Mouse (Mus musculus) kidney, adult 18-20 months (tissue): ENCODE data around the gene Mrgprh.

Experiments used
- DNase-seq: peaks from one replicate; pipeline ENCODE4 v3.0.0; 2021

Gene Mrgprh

GRCm38 (mm10) chr17:12875734-12876133 is at the start of gene Mrgprh:
TSS of gene Mrgprh (plus strand) at chr17:12876034.
- no peak for DNase-seq

GRCm38 (mm10) chr17:12830351-12830750 is 45.5 kb upstream of the Mrgprh start:
- DNase-seq: no peak

- no peak for DNase-seq
These were observed 43.6 kb upstream of the Mrgprh start for GRCm38 (mm10) chr17:12832231-12832630.

- DNase-seq: no peak
These were observed 43.2 kb upstream of the Mrgprh start for GRCm38 (mm10) chr17:12832657-12833056.

GRCm38 (mm10) chr17:12834317-12834716 is 41.5 kb upstream of the Mrgprh start:
- DNase-seq: peak; percentile 23

- no peak for DNase-seq
These were observed 41.0 kb upstream of the Mrgprh start for GRCm38 (mm10) chr17:12834826-12835225.

- DNase-seq: no peak
These were observed 40.1 kb upstream of the Mrgprh start for GRCm38 (mm10) chr17:12835738-12836137.

- no peak for DNase-seq
These were observed 36.2 kb upstream of the Mrgprh start for GRCm38 (mm10) chr17:12839475-12840267.

GRCm38 (mm10) chr17:12843826-12844225 is 32.0 kb upstream of the Mrgprh start:
- no peak for DNase-seq

- DNase-seq: no peak
These were observed 31.3 kb upstream of the Mrgprh start for GRCm38 (mm10) chr17:12844540-12844939.

GRCm38 (mm10) chr17:12845862-12846261 is 30.0 kb upstream of the Mrgprh start:
- no peak for DNase-seq

GRCm38 (mm10) chr17:12846474-12846873 is 29.4 kb upstream of the Mrgprh start:
- peak; percentile 59 for DNase-seq

GRCm38 (mm10) chr17:12847736-12848135 is 28.1 kb upstream of the Mrgprh start:
- DNase-seq: no peak

- DNase-seq: no peak
These were observed 26.0 kb upstream of the Mrgprh start for GRCm38 (mm10) chr17:12849778-12850382.

GRCm38 (mm10) chr17:12851689-12852088 is 24.1 kb upstream of the Mrgprh start:
- no peak for DNase-seq

- no peak for DNase-seq
These were observed 22.0 kb upstream of the Mrgprh start for GRCm38 (mm10) chr17:12853821-12854220.

GRCm38 (mm10) chr17:12854386-12854785 is 21.4 kb upstream of the Mrgprh start:
- no peak for DNase-seq

GRCm38 (mm10) chr17:12857395-12857794 is 18.4 kb upstream of the Mrgprh start:
- no peak for DNase-seq

- peak; percentile 25 for DNase-seq
These were observed 17.8 kb upstream of the Mrgprh start for GRCm38 (mm10) chr17:12858072-12858471.

GRCm38 (mm10) chr17:12859006-12859520 is 16.8 kb upstream of the Mrgprh start:
- peak; percentile 54 for DNase-seq

- no peak for DNase-seq
These were observed 11.7 kb upstream of the Mrgprh start for GRCm38 (mm10) chr17:12864111-12864510.

- no peak for DNase-seq
These were observed 10.4 kb upstream of the Mrgprh start for GRCm38 (mm10) chr17:12865407-12865806.

GRCm38 (mm10) chr17:12866853-12867252 is 9.0 kb upstream of the Mrgprh start:
- no peak for DNase-seq

- no peak for DNase-seq
These were observed 7.8 kb upstream of the Mrgprh start, which contains the start of gene Mas1 for GRCm38 (mm10) chr17:12868043-12868442. TSS of gene Mas1 (minus strand) at chr17:12868143.
